Mouse (Mus musculus) heart, adult 2 months (tissue): ENCODE results near the gene Kbtbd13.

ENCODE experiments used
- CTCF ChIP-seq: fragments of 200-600 bp; IDR thresholded peaks from 2 replicates; pipeline ENCODE4 v1.8.1; 2022; ENCODE audit warnings: antibody characterized with exemption, mild to moderate bottlenecking, moderate library complexity
- POLR2A ChIP-seq: fragments of 200-500 bp; IDR thresholded peaks from 2 replicates; pipeline ENCODE4 v1.6.1; 2011; ENCODE audit warnings: mild to moderate bottlenecking, low read depth, low read length, control low read depth; ENCODE audit not compliant: insufficient read depth

- TF ChIP-seq CTCF (no peak), POLR2A (no peak)
Observed at GRCm38 (mm10) chr9:65407327-65407726, 15.9 kb upstream of the Kbtbd13 start.
